Mouse (Mus musculus): Measurements from ENCODE around the gene Meis1. TPM values are rescaled to one million over a fixed set of nuclear protein-coding genes. Genes with fewer than 3 reads are reported as not detected.

Meis1 gene
- polyA plus RNA-seq, 1 experiment from 2014 or later = 132 TPM

DNA sequence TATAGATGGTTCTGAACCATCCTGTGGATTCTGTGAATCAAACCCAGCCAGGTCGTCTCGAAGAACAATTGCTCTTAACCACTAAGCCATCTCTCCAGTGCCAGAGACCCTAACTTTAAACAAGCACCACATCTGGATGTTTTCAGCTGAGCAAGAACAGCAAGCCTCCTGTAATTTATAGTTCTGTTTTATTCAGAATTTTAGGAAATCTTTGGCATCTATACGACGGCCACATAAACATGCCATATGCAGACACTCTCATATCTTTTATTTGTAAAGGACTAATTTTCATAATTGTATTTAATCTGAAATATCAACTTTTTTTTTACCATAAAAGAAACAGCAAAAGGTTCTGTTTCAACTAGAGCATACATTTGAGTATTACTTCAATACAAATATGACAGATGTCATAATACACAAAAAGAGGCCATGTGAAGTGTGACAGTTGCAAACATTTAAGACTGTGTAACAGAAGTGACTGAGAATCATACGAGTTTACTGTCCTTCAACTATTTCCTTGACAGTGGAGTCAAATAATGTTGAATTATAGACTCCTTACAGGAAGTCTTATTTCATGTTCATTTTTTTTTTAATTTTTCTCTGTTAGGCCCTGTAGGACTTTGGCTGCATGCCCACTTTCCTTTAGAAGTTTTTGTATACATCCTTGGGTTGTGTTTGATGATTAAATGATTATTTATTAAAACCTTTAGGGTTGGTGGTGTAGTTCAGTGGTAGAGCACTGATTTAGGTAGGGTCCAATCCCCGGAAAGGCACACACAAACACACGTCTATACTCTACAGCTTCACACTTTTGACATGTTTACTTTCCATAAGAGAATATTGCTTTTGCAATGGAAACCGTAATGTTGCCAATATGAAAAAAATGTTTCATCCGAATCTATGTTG, 13.5 kb downstream of the Meis1 start:
- DNase-seq (peak; percentile 91), ATAC-seq (ENCODE audit: insufficient read depth) (peak; percentile 77)
- H3K4me3 ChIP-seq (ENCODE audit: low read depth, low read length) = no peak overlapping the region
- H3K9me3 ChIP-seq (ENCODE audit: low read depth, low read length) = no peaks in the 10 kb centered on the region
- H3K27me3 ChIP-seq (ENCODE audit: insufficient read depth, low read length) = no peaks in the 10 kb centered on the region
- peak overlapping the region; percentile 18; the same call in 1 of the 2 replicates for H3K4me2 ChIP-seq
- peaks cover 9% of the 10 kb centered on the region; the same call in 1 of the 2 replicates for H3K4me1 ChIP-seq (ENCODE audit: insufficient read depth)
- H3K36me3 ChIP-seq (ENCODE audit: insufficient read depth) = peaks cover 60% of the 10 kb centered on the region
- H3K27ac ChIP-seq (ENCODE audit: low read depth) = peak overlapping the region; percentile 100
- 34% methylated on average over 9 of the region's 9 CpGs for WGBS
- no peak overlapping the region for H3K9ac ChIP-seq
- no peak for TF ChIP-seq CTCF (IDR thresholded peaks at IDR 0.05; ENCODE audit: low read depth)

DNA sequence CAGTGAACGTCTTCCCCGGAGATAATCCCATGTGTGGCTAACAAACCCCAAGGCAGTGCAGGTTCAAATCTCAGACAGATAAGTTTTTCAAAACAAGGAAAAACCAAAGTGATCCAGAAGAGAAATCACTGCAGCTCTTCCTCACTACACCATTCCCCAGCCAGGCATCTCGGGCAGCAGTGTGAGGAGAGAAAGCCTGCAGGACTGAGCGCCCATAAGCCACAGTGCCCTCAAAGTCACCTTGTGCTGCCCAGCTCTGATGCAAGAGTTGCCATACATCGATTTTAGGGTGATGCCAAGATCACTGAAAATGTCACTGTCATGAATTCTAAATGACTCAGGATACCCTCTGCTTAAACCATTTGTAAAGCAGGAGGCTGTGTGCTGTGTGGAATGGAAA, 15.7 kb downstream of the Meis1 start:
- no peak overlapping the region for H3K4me3 ChIP-seq (ENCODE audit: low read depth, low read length)
- 73% methylated on average over 5 of the region's 5 CpGs for WGBS
- ATAC-seq (ENCODE audit: insufficient read depth) = no peak
- DNase-seq = no peak
- H3K4me1 ChIP-seq (ENCODE audit: insufficient read depth) = peaks cover 9% of the 10 kb centered on the region; the same call in 1 of the 2 replicates
- H3K9ac ChIP-seq = no peak overlapping the region
- H3K36me3 ChIP-seq (ENCODE audit: insufficient read depth) = peaks cover 54% of the 10 kb centered on the region
- H3K27ac ChIP-seq (ENCODE audit: low read depth) = no peak overlapping the region
- no peaks in the 10 kb centered on the region for H3K9me3 ChIP-seq (ENCODE audit: low read depth, low read length)
- H3K4me2 ChIP-seq = no peak overlapping the region
- no peak for TF ChIP-seq CTCF (IDR thresholded peaks at IDR 0.05; ENCODE audit: low read depth)
- H3K27me3 ChIP-seq (ENCODE audit: insufficient read depth, low read length) = no peaks in the 10 kb centered on the region

DNA sequence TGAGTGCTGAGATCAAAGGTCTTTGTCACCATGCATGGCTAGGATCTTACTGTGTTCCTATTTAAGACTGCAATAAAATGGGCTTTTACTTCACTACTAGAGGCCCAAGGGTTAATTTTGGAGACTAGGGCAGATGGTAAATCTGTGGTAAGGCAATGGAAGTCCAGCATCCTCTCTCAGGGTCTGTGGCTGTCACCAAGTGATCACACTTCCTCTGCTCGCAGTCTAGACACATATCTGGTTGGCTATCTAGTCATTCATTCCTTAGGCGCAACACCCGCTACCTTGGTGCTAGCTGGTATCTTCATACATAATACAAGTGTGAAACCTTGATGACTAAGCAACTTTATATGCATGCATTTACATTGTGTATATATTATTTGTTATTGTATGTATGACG, 22.0 kb downstream of the Meis1 start:
- WGBS = 89% methylated on average over 4 of the region's 4 CpGs
- no peak for ATAC-seq (ENCODE audit: insufficient read depth)

DNA sequence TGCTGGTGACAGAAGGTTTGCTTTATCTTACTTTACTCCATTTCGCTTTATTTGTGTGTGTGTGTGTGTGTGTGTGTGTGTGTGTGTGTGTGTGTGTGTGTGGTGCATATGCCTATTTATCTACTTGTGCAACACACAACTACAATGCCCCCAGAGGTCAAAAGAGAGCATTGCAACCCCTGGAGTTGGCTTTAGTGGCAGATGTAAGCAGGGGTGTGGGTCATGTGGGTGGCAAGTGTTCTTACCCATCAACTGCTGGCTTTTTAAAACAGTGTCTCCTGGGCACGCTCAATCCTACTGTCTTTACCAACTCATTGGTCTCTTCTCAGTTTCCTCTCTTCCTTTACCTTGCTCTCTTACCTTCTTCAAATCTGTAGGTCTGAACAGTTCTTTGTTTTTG, 22.5 kb downstream of the Meis1 start:
- Histone ChIP-seq H3K9ac (no peak overlapping the region), H3K36me3 (ENCODE audit: insufficient read depth) (peaks cover 78% of the 10 kb centered on the region), H3K9me3 (ENCODE audit: low read depth, low read length) (no peaks in the 10 kb centered on the region), H3K4me2 (no peak overlapping the region), H3K27me3 (ENCODE audit: insufficient read depth, low read length) (no peaks in the 10 kb centered on the region), H3K27ac (ENCODE audit: low read depth) (no peak overlapping the region), H3K4me1 (ENCODE audit: insufficient read depth) (no peaks in the 10 kb centered on the region), H3K4me3 (ENCODE audit: low read depth, low read length) (no peak overlapping the region)
- 0 out of 2 replicates have a peak, but pooled peaks have one; percentile 24 for ATAC-seq (ENCODE audit: insufficient read depth)
- TF ChIP-seq CTCF (IDR thresholded peaks at IDR 0.05; ENCODE audit: low read depth) = peak; percentile 44
- DNase-seq = peak; percentile 32
- 92% methylated on average over 2 of the region's 2 CpGs for WGBS

More for the DNA sequence above, 22.0 kb downstream of the Meis1 start:
- Histone ChIP-seq H3K4me2 (no peak overlapping the region), H3K9ac (no peak overlapping the region), H3K4me1 (ENCODE audit: insufficient read depth) (no peaks in the 10 kb centered on the region), H3K9me3 (ENCODE audit: low read depth, low read length) (no peaks in the 10 kb centered on the region), H3K27ac (ENCODE audit: low read depth) (no peak overlapping the region), H3K27me3 (ENCODE audit: insufficient read depth, low read length) (no peaks in the 10 kb centered on the region), H3K4me3 (ENCODE audit: low read depth, low read length) (no peak overlapping the region), H3K36me3 (ENCODE audit: insufficient read depth) (peaks cover 78% of the 10 kb centered on the region)
- DNase-seq = no peak
- TF ChIP-seq CTCF (IDR thresholded peaks at IDR 0.05; ENCODE audit: low read depth) = no peak

DNA sequence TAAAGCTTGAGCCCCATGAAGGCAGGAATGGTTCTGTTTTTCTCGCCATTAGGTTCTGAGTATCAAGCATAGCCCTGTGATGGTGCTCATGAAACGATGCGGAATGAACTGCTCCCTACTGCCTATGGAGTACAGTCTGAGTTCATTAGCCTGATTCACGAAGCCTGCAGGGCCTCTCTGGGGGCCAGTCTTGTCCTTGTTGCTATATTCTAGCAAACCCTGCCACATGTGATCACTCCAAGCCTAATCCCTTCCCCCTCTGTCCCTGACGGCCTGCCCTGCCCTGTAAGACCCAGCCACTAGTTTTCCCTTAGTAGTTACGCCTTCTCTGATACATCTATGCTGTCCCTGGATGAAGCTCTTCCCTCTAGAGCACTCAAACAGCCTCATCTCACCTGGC, 26.0 kb downstream of the Meis1 start:
- no peak overlapping the region for H3K4me2 ChIP-seq
- DNase-seq (no peak), ATAC-seq (ENCODE audit: insufficient read depth) (no peak)
- H3K4me3 ChIP-seq (ENCODE audit: low read depth, low read length) = no peak overlapping the region
- H3K9me3 ChIP-seq (ENCODE audit: low read depth, low read length) = no peaks in the 10 kb centered on the region
- TF ChIP-seq CTCF (IDR thresholded peaks at IDR 0.05; ENCODE audit: low read depth) = no peak
- H3K9ac ChIP-seq = no peak overlapping the region
- no peaks in the 10 kb centered on the region for H3K4me1 ChIP-seq (ENCODE audit: insufficient read depth)
- 74% methylated on average over 6 of the region's 6 CpGs for WGBS
- no peak overlapping the region for H3K27ac ChIP-seq (ENCODE audit: low read depth)
- H3K27me3 ChIP-seq (ENCODE audit: insufficient read depth, low read length) = no peaks in the 10 kb centered on the region
- peaks cover 86% of the 10 kb centered on the region for H3K36me3 ChIP-seq (ENCODE audit: insufficient read depth)

DNA sequence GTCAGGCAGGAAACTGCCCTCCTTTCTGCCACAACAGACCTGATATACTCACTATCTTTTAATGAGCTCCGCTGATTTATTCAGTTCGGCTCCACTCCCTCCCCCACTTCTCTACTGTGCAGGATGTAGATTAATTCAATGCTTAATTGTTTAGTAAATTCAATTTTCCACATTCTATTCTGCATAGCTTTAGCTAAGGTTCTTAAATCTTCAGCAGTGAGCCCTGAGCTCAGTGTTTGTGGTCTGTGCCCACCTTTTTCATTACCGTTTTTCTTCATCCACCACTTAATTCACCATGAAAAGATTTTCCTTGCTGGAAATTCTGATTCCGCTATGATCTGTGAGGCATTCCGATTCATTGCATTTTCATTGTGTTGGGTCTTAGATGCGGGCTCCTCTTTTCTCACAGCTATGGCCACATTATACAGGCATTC, 28.5 kb downstream of the Meis1 start:
- H3K27ac ChIP-seq (ENCODE audit: low read depth) = no peak overlapping the region
- ATAC-seq (ENCODE audit: insufficient read depth) = no peak
- H3K4me3 ChIP-seq (ENCODE audit: low read depth, low read length) = no peak overlapping the region
- TF ChIP-seq CTCF (IDR thresholded peaks at IDR 0.05; ENCODE audit: low read depth) = no peak
- H3K4me2 ChIP-seq = no peak overlapping the region
- H3K9me3 ChIP-seq (ENCODE audit: low read depth, low read length) = no peaks in the 10 kb centered on the region
- H3K27me3 ChIP-seq (ENCODE audit: insufficient read depth, low read length) = no peaks in the 10 kb centered on the region
- no peaks in the 10 kb centered on the region for H3K4me1 ChIP-seq (ENCODE audit: insufficient read depth)
- 85% methylated on average over 6 of the region's 6 CpGs for WGBS
- no peak for DNase-seq
- no peak overlapping the region for H3K9ac ChIP-seq
- H3K36me3 ChIP-seq (ENCODE audit: insufficient read depth) = peaks cover 91% of the 10 kb centered on the region

DNA sequence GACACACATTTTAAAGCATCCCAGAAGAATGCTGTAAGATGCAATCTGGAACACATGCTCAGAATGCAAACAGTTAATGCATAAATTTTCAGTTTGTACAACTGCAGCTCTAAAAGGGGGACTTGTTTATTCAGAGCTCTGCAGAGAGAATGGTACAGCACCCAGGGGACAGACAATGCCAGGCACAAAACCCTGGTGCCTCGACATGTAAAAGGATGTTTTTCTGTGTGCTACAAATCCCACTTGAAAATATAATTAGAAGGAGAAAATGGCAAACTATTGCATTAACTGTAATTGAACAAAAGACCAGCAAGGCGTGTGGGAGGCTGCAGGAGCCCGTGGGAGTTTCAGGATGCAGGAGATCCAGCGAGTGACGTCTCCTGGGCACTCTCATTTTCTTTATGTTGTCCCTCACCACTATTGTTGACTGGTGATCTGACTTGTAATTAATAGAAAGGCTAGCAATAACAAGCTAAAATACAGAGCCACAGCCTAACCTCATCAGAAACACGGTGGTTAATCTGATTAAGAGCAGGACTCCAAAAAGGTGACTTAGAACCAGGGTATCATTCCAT, 29.0 kb downstream of the Meis1 start:
- Histone ChIP-seq H3K27ac (ENCODE audit: low read depth) (no peak overlapping the region), H3K36me3 (ENCODE audit: insufficient read depth) (peaks cover 86% of the 10 kb centered on the region), H3K4me1 (ENCODE audit: insufficient read depth) (no peaks in the 10 kb centered on the region), H3K4me3 (ENCODE audit: low read depth, low read length) (no peak overlapping the region), H3K27me3 (ENCODE audit: insufficient read depth, low read length) (no peaks in the 10 kb centered on the region), H3K9me3 (ENCODE audit: low read depth, low read length) (no peaks in the 10 kb centered on the region), H3K9ac (no peak overlapping the region), H3K4me2 (no peak overlapping the region)
- 68% methylated on average over 6 of the region's 6 CpGs for WGBS
- ATAC-seq (ENCODE audit: insufficient read depth) = no peak
- no peak for TF ChIP-seq CTCF (IDR thresholded peaks at IDR 0.05; ENCODE audit: low read depth)
- no peak for DNase-seq
